Mouse (Mus musculus) CD8-positive naive resting alpha-beta T cell, adult 2 months (primary cell): ENCODE measurements around the gene Spsb1.

Source experiments
- DNase-seq, 2 experiments: peaks; one replicate each; pipeline ENCODE4 v3.0.0; 2022; ENCODE audit warnings: low read depth in 2 of 2, low spot score in 2 of 2

Spsb1 gene

DNA sequence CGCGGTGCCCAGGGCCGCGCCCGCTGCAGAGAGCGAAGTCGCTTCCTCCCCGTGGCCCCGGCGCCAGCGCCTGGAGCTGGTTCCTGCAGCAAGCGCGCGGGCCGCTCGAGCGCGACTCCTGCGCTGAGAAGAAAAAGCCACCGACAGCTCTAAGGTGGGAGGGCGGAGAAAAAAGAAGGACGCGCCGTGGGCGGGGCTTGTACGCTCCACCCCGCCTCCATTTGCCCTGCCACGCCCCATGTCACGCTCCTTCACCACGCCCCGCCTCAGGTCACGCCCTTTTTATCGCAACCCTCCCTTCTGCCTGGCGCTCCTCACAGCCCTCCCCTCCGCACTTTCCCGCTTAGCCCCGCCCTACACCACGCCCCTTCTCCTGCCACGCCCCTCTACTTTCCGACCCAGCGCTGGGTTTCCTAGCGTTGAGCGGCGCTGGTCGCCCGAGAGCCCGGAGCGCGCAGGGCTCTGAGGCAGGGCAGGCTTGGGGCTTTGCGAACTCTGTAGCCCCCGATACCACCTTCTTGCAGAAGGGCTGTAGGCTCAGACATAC, at the start of gene Spsb1:
Gene Spsb1, minus strand, starts transcription at position 151 of the 547 bp plus-strand sequence.
- DNase-seq: peak; percentile 99

DNA sequence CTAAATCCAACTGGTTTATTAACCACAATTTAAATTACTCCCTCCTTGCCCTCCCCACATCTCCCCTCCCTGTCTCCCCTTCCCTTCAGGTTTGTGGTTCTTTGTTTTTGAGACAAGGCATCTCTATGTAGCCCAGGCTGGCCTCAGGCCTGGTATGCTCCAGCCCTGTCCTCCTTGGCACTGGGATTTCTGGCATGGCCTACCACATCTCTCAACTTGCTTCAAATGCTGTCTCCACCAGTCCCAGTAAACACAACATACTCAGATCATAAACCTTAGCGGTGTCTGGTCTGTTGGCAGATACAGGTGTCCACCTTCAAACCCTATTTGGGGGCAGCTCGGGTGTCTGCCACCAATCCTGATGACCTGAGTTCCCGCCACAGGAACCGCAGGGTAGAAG, 48.8 kb upstream of the Spsb1 start:
- DNase-seq: no peak

DNA sequence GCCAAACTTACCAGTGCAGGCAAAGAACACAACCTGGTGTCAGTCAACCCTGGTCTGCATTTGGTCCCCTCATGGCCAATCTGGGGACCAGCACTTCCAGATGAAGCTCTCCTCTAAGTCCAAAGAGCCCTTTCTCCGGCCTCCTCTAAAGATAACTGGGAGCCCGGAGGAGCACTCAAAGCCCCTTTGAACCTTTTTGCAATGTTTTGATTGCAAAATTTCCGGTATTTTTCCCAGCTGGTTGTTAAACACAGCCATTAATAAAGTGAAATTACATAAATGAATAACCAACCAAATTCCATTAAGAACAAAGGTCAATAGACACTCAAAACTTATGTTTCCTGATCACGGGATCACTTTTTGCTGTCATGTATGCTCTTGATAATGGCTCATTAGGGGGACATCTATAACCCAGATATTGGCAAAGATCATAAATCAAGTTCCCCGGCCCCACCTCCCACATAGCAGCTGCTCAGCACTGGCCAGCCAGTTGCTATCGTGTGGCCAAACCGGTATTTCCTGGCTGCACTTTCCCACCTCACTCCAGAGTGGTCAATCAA, 48.3 kb upstream of the Spsb1 start:
- no peak for DNase-seq

DNA sequence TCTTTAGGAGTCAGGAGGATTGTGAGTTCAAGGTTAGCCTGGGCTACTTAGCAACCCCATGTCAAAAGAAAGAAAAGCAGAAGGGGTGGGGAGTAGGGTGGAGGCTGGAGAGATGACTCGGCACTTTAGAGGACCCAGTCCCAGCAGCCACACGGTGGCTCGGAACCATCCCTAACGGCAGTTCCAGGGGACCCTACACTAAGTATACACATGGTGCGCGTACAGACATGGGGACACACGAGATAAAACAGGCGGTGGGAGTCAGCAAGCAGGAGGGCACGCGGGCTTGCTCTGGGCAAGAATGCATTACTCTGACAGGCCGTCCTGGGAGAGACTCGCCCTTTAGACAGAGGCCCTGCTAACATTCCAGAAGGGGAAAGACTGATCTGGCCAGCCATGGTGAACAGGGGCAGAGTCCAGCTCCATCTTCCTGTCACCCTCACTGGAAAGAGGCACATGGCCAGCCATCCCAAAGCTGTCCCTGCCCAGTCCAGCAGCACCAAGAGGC, 47.2 kb upstream of the Spsb1 start:
- DNase-seq: no peak

DNA sequence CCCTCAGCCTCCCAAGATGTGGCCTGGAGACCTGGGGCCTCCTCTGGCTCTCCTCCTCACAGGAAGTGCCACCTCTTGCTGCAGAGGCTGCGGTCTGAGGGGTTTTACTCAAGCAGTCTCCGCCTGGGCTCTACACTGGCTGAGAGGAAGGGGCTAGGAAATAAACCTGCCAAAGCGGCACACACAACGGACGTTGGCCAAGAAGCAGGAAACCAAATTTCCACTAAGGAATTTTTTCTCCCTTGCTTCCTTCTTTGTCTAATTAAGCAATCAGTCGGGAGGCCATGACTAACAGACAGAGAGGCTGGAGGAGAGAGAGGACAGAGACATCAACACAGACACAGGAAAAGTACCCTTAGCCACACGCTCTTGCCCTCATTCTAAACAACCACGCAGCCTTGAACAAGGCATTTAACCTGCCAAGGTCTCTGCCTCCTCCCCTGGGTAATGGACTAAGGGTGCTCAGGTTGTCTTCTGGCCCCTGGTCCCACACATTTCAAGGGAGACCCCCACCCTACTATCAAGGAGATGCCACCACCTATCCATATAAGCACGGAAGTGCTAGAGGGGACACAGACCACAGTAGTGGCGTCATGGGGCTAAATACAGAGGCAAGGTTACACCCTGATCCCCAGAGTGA, 46.5 kb upstream of the Spsb1 start:
- DNase-seq: peak; percentile 54 to 58

DNA sequence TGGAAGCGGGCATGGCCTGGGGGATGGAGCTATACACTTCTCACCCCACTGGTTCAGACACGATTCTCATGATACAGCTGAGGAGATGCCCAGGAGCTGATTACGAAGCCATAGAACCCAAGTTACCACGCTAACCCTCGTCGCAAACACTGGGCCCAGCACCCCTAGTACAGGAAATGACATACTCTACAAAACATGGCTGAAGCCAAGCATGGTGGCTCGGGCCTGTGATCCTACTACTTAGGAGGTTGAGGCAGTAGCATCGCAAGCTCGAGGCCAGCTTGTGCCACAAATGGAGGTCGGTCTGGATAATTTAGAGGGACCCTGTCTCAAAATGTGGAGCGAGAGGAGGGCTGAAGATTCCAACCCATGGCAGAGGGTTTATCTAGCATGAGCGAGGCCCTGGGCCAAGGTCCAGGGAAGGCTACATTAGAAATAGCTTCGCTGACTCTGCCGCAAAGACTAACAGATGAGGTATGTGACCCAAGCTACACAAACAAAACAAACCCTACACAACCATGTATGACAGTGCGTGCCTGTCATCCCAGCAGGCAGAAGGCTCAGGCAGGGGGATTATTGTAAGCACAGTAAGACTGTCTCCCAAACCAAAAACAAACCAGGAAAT, 45.2 kb upstream of the Spsb1 start:
- DNase-seq: no peak

DNA sequence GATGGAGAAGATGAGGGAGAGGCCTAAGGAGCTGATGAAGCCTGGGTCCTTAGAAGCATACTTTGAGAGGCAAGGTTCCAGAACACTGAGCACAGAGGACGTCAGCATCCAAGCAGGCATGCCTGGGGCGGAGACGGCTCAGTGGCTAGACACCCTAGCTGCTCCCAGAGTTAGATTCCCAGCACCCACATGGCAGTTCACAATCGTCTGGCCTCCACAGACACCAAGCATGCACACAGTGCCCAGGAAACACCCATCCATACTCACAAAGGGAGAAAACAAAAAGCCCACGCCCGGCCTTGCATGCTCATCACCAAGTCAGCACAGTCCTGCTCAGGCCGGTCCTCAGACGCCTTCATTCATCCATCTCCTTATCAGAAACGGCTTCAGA, 44.7 kb upstream of the Spsb1 start:
- no peak for DNase-seq

DNA sequence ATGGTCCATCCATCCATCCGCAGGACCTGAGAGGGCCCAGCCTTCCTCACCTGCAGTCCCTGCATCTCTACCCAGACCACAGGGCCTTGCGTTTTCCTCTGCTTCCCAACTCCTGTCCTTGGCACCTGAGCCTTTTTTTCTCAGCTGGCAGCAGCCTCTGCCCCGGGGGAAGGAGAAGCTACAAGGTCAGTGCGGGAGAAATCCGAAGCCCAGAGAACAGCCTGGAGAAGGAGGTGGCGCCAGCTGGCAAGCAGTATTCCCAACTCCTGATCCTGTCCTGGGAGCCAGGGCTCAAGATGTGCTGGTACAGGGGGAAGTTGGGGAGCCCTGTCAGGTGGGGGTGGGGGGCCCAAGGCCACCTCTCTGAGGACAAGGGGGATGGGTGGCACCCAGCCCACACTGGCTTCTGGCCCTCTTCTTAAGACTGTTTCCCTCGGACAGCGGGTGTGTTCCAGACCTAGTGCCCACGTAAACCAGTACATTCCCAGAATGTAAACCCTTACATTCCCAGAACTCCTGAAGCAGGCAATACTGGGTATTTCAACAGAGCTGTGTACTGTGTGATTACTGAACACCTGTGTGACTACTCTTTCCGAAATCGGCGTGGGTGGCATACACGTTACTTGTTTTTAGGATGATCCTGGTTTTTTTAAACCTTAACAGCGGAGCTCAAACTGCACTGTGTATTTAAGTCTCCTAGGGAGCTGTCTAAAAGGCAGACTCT, 44.1 kb upstream of the Spsb1 start:
- DNase-seq: no peak

DNA sequence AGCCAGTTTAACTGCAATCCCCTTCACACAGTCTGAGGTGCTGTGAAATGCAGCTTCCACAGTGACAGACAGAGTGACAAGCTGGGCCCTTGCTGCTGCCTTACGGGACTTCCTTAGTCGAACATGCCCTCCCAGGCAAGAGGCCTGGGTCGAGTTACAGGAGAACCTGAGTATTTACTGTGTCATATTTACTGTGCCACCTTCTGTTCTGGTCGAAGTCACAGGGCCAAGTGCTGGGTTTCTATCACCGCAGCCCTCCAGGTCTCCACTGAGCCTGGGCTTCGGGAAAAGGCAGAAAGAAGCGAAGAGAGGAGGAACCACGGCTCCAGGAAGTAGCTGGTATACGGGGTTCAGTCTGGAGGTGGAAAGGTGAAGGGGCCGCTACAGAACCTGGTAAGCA, 43.2 kb upstream of the Spsb1 start:
- peak; percentile 11 to 13 for DNase-seq

DNA sequence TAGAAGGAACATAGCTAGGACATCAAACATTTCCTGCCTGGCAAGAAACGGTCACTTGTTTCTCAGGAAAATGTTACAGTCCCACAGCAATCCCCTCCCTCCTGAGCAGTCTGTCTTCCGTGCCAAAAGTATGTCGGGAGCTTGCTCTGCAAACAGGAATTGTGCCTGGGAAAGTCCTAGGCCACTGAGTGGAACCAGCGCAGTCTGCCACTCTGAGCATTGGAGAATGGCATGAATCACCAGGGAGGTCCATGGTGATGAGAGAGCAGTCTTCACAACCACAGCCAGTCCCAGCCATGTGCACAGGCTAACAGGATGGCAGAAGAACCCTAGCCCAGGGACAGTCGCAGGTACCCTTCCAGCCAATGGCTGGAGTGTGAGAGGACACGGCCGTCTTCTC, 41.6 kb upstream of the Spsb1 start:
- DNase-seq: no peak

DNA sequence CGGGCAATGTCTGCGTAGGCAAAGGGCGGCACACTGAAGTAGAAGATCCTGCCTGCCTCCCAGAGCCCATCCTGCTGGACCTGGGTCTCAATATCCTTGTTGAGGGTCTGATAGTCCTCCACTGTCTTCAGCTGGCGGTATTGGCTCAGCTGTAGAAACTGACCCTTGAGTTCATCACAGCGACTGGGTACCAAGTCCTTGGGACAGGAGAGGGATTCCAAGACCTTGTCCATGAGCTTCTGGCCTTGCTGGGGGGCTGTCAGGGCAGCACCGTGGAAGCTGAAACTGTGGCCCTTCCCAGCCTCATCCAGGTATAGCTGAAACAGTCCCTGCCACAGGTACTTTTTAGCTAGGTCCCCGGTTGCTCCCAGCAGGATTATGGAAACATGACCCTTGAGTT, 41.1 kb upstream of the Spsb1 start:
- no peak for DNase-seq

DNA sequence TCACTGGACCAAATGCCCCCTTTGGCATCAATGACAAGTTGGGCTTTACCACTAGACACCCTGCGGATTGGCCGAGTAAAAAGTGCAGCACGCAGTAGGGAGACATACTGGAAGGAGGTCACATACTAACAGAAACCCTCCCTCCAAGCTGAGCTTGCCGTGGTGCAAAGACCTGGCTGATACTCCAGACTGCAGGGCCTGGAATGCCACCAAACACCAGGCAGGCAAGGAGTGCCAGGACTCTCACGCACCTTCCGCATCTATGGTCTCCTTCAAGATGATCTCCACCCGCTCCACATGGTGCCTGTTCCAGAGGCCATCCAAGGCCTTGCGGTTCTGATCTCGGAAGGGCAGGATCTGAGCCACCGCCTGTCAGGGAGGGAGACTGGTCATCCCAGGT, 39.4 kb upstream of the Spsb1 start:
- no peak for DNase-seq

DNA sequence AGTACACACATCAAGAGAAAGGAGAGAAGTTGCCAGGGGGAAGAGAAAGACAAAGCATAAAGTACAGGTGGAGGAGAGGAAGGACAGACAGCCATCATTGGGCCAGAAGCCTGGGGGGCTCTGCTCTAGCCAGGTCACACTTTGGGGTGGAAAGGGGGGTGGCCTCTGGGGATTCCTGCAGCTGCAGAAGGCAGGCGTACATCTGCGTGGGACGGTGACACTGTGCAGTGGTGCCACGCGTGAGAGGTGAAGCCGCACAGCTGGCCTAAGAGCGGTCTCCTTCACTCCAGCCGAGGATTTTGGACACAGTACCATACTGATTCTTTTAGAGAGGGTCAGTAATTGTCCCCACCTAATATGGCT, 37.8 kb upstream of the Spsb1 start:
- no peak for DNase-seq

DNA sequence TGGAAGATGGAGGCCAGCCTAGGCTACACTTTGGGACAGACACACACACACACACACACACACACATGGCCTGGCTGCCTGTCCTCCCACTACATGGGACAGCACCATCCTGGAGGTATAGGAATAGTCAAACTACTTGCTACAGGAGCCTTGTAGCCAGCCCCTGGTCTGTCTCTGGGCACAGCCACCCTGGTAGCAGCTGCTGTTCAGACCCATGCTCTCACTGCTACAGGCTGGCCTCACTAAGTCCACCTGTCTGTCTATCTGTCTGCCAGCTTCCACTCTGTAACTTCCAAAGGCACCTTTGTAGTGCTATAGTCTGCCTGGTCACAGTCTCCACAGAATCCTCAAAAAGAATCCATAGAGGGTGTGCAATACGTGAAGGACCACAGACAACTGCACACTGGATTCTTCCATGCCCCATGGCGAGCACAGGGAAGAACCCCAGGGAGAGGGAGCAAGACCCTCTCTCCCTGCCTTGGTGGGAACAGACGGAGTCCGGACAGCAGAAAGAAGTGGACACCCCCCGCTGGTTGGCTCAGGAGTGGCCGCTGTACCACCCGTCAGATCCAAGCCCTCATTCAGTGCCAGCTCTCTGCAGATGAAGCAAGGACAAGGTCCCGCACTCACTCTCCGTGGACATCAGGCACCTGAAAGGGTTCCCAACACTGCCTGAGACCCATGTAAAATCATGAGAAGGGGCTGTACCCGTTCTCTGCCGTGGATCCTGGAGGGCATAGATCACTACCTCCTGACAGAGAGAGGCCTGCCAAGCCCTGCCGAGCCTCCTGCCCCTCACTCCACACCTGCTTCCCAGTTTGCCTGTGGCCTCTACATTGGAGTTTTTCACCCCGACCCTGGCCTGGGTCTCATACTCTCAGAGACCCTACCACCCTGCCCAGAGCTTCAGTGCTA, 37.2 kb upstream of the Spsb1 start:
- no peak for DNase-seq

DNA sequence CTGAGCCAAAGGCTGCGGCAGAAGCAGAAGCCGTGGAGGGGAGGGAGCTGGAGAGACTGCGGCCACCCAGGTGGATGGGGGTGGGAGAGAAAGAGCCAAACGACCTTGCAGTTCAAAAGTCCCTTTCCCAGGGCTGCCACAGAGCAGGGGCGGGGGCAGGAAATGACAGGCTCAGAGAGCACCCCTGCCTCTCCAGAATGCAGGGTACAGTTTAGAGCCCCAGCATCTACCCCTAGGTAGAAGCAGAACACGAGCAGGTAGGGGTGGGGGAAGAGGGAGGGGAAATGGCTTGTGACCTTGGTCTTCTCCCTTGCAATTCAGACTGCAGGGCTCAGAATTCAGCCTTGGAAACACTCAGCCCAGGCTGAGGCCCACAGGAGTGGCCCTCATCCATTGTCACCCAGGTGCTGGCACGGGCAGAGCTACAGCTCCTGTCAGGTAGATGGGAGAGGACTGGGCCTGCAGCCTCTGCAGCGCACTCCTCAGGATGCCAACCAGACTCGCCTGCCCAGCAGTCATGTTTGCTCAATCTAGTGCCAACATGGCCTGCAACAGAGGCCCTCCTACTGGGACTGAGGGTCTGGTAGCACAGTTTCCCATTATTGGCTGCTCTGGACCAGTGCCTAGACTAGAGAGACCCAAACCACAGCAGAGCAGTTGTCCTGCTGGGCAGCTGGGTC, 36.3 kb upstream of the Spsb1 start:
- DNase-seq: peak; percentile 15 to 32

DNA sequence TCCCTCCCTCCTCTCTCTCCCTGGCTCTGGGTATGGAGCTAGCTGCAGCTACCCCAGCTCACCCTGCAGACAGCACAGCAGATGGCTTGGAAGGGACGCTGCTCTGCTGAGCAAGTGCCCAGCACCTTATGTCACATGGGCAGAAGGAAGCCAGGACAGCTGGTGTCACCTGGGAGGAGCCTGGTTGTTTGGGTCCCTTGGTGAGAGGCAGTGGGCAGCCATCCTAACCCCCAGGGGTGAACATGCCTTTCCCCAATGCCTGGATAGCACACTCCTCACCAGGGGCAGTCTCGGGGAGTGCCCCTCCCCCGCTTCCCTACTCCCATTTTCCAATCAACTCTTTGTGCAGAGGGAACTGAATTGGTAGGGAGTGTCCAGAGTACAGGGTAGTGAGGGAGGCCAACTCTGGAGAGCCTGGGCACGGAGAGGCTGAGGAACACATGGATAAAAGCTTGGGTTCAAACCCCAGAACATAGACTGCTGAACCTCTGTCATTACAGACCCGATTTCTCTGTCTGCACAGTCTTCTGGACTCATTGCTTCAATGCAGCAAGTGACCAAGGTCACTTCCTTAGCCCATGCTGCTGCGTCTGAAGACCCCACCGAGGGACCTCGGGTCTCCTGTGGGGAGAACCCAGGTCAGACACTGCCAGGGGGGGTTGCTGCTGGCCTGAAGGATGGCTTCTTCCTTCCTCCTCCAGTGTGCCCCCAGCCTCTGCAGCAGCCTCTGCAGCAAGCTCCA, 35.5 kb upstream of the Spsb1 start:
- no peak for DNase-seq

DNA sequence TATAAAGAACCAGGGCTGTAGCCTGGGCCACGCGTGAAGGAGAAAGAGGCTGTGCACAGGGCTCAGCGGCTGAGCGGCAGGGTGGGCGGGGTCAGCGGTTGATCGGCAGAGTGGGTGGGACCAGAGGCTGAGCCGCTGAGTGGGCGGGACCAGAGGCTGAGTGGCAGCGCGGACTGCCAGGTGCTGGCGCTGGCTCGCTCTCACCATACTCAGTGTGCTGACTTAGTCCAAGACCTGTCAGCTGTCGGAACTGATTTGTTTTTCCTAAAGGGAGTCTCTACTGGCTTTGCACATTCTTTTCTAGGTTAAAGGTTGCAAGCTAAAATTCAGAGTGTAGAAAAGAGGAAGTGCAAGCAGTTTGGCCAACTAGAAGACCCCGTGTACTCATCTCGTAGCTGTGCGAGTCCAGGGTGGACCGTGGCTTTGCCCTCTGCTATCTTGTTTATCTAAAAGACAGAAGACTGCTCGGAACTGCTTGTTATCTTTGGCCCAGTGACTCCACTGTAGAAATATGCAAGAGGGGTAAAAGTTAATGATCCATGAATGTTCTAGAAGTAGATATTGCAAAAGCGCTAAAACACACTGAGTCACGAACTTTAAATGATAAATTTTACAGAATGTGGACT, 34.2 kb upstream of the Spsb1 start:
- peak; percentile 69 to 87 for DNase-seq

DNA sequence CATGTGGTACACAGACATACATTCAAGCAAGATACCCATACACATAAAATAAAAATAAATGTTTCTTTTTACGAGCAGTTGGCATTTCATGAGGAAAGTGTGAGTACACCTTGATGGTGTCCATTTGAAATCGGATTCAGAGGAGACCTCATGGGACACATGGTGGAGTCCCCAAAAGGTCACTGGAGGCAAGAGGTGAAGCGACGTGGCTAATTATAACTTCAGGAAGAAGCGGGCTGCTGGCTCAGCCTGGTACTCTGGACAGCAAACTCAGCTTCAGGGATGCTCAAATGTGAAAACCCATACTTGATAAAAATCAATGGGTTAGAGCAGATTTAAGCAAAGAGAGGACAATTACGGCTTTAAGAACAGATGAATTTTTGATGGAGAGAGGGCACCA, 33.5 kb upstream of the Spsb1 start:
- DNase-seq: no peak
